Mouse (Mus musculus) urinary bladder, adult 2 months (tissue): ENCODE data around the gene Pdzrn3. TPM values are rescaled to one million over a fixed set of nuclear protein-coding genes. Genes with fewer than 3 reads are reported as not detected.

Source experiments
- DNase-seq: peaks from one replicate; pipeline ENCODE4 v3.0.0; 2022; ENCODE audit warnings: low spot score
- polyA plus RNA-seq: library from polyadenylated mRNA; depleted of rRNA; stranded (reverse); fragments of >200 nt; gene quantifications from 2 replicates; pipeline ENCODE4 v1.2.3, GENCODE M21; 2012

The Pdzrn3 gene
- polyA plus RNA-seq, 1 experiment = 53.6 TPM

DNA sequence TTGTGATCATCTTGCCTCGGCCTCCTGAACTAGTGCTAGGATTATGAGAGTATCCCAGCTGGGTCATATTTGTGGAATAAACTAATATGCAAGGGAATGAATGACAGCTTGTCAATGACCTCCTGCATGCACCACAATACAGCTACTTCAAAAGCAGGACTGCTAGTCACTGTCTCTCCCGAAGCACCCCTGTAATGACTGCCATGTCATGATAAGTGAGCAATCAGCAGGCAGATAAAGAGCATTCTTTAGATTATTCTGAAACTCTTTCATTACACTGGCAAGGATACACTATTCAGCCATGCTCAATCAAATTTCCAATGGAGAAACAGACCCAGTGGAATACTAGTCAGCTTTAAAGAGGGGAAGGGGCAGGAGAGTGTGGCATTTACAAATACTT is 85.8 kb downstream of the Pdzrn3 start:
- DNase-seq = no peak

DNA sequence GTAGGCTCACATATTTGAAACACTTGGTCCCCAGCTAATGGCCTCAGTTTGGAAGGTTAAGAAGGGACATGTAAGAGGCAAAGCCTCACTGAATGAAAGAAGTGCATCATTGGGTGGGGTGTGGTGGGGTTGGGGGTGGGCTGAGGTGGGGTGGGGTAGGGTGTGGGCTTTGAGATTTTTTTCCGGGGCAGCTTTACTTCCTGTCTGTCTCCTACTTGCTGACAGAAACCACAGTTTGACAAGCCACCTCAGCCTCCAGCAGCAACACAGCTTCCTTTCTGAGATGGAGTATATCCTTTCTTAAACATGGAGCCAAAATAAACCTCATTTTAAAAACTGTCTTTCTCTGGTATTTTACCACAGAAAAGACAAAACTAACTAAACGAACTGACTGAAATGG is 87.5 kb downstream of the Pdzrn3 start:
- DNase-seq = no peak

DNA sequence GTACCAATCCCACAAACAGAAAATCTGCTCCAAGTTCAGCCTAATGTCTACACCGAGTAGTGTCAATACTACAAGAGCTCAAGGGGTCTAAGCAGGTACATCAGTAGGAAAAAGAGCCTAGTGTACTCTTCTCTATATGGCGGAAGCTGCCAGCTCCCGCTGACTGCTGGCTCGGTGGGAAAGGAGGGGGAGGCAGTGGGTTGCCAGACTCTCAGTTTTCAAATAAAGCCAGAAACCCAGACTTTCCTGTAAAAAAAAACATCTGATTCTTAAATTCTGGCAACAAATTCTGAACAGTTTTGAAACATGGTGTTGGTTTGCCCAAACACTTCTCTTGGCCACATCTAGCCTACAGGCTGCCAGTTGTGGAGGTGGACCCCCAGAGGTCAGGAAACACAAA is 88.3 kb downstream of the Pdzrn3 start:
- DNase-seq = no peak

DNA sequence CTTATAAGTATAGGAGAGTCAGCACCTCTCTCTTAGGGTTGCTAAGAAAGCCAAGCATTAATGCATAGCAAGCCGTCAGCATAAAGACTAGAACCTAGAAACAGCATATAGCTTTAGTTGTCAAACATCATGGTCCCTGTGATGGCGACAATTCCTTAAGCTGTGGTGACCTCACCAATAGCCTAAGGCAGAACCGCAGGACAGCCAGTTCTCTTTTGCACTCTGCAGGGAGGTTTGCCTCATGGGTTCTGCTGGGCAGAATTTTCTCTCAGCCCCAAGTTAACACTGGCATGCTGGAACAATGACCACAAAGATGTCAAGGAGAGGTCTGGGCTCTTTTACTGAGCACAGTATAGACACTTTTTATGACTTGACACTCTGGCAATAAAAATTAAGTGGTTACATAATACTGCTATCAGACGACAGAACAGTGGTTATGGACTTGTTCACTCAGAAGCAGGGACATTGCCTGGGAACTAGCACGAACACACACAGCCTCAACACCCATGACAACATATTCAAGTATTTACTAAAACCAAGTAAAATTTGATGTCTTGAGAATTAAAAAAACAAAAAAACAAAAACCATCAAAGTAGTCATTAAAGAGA is 90.0 kb downstream of the Pdzrn3 start:
- no peak for DNase-seq

DNA sequence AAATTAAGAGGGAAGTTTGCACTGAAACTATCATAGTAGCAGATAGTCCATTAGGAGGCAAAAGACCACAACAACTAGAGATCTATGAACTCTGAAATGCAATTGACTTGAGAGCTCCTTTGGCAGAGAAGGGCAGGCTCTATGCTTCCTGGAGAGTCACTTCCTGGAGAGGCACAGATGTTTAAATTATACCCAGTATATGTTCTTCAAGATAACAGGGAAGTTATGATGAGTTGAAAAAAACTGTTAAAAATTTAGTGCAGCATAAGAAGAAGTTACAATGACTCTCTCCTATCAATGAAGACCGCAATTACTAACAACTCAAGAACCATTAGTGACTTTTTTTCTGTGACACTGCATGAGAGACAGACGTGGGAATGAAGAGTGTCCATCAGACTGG is 90.6 kb downstream of the Pdzrn3 start:
- DNase-seq = no peak

DNA sequence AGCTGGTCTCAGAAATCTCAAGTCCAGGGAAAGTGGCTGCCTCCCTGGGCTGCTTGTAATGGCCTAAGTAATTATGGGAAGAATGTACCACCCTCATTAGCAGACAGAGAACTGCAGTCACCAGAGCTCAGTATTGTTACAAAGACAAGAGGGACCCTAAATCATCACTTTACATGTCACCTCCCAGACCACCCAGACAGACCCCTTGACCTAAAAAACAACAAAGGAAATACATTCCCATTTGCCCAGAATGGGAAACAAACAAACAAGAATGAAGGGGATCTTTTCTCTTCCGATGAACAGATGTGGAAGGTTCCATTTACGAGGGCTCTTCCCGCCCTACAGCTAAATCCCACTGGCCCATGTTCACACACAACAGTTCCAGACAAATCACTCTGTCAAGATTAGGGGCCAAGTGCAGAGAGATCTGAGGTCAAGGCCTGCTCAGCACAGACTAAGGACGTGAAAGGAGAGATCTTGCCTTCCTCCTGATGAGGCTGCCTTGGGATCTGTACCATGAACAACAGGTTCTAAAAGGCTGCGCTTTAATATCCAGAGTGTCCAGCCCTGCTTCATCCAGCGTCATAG is 93.2 kb downstream of the Pdzrn3 start:
- DNase-seq = no peak

DNA sequence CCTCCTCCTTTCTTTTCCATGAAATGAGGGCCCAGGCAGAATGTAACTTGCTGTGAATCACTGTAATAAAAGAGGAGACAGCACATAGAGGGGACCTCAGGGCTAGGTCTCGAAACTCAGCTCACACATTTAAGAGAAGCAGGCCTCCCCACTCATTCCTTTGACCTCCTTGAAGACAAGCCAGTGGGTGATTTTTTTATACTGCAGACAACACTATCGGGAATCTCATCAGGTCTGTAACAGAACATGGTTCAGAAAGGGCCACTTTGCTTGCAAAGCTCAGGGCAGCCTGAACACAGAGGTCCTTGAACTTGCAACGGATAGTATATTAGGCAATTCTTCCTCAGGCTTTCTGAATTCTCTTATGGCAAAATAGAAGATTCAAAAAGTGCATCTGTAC is 93.8 kb downstream of the Pdzrn3 start:
- DNase-seq = no peak

DNA sequence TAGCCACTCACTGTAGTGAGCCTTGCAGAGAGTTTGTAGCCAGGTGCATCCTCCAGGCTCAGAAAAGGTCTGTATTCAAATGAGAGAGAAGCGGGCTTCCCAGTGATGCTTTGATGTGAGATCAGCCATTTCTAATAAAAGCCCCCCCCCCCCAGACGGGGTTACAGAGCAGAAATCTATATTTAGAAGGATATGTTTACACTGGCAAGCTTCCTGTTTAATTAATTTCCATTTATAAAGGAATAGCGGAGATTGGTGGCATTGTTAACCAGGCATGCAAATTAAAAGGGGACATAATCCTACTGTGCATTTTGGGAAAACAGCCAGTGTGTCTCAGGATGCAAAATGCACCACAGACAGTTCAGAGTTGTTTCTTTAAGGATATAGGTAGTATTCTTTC is 96.1 kb downstream of the Pdzrn3 start:
- no peak for DNase-seq

DNA sequence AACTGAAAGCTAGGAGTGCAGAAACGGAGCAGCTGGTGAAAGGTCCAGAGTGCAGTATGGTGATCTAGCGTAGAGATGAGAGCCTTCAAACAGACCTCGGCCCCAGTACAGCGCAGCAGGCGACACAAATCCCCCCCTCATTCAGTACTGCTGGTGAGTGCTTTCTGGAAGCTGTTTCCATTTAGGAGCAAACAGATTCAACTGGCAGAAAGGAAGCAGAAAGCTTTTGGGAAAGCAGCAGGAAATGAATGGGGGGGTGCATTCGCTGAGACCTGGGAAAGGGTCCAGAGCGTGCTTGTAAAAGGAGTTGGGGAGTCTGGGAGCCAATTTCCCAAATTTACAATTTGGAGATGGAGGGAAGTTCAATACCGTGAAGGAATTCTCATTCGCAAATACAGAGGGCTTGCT is 96.9 kb downstream of the Pdzrn3 start:
- DNase-seq = no peak

DNA sequence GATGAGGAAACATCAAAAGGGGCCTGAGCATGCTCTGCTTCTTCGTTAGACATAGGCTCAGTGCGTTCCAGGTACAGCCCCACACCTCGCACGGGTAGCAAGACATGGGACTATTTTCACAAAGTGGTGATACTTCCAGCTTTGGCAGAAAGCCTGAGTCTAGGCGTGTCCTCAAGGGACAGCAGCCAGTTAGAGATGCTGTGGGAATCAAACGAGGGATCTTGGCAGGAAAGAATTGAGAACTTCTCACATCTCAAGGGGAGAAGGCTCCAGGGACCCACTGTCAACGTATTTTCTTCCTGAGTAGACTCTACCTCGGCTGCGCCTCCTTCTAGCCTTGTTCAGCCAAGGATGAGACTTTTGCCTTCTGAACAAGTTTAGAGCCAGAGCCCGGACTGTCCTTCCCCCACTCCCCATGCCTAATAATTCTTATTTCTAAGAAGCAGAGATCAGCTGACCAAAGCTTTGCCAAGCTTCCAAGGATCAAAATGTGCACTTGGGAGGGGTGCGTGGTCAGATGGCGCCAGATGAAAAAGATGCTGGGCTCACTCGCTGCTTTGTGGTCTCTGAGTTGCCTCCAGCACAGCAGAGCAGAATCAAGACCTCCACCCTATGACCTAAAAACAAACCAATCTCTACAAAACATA is 99.3 kb downstream of the Pdzrn3 start:
- no peak for DNase-seq

DNA sequence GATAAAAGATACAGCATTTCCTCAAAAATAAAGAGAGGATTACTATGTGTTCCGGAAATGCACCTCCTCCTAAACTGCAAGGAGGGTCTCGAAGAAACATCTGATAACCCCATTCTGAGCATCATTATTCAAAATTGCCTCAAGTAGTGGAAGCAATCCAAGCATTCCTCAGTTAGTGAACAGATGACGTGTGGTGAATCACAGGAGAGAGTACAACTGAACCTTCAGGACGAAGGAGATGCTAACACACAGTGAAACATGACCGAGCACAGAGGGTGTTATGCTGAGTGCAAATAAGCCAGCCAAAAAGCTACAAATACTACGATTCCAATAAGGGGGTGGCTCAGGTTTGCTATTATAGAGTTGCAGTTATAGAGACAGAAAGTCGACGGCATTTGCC is 101.4 kb downstream of the Pdzrn3 start:
- DNase-seq = no peak

DNA sequence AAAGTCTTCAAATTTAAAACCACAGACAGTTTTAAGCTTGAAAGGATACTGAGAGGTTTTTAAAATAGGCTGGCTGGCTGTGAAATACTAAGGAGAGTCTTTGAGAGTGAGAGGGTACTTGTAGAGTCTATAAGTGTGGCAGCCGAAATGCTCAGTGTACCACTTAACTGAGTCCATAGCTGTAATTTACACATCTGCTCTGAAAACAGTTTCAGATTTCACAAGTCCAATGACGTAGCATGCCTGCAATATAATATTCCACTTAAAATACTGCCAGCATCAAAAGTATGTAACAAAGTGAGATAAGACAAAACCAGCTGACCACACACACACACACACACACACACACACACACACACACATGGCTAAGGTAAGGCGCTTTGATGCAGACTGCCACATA is 101.9 kb downstream of the Pdzrn3 start:
- DNase-seq = no peak

DNA sequence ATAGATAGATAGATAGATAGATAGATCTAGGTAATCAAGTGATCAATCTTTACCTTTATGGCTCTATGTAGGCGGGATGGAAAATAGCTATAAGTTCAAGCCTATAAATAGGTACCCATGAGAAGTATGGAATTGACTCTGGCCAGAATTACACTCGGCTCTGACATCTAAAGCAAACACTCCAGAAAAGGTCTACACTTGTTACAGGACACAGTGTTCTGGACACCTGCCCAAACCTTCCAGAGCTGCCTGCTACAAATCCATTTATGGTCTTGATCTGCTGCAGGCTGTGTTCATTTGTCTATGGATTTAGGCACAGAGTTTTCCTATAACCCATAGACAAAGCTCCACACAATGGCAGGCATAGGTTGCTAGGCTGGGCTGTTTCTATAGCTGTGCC is 102.9 kb downstream of the Pdzrn3 start:
- DNase-seq = no peak

DNA sequence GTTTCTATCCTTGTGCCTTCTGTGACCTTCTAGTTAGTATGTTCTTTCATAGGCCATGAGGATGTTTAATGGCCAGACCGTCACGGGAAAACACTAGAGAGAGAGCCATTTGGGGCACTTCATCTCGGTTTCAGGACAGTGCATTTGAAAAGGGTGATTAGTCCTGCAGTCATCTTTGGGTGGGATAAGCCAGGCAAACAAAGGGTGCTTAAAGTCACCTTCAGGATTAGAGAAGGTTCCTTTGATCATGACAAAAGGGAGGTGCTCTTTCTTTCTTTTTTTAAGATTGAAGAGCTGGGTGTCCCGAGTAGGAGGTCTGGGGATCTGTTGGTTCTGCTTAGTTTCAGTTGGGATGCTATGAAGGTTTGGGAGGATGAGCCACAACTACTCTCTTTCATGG is 105.4 kb downstream of the Pdzrn3 start:
- no peak for DNase-seq

DNA sequence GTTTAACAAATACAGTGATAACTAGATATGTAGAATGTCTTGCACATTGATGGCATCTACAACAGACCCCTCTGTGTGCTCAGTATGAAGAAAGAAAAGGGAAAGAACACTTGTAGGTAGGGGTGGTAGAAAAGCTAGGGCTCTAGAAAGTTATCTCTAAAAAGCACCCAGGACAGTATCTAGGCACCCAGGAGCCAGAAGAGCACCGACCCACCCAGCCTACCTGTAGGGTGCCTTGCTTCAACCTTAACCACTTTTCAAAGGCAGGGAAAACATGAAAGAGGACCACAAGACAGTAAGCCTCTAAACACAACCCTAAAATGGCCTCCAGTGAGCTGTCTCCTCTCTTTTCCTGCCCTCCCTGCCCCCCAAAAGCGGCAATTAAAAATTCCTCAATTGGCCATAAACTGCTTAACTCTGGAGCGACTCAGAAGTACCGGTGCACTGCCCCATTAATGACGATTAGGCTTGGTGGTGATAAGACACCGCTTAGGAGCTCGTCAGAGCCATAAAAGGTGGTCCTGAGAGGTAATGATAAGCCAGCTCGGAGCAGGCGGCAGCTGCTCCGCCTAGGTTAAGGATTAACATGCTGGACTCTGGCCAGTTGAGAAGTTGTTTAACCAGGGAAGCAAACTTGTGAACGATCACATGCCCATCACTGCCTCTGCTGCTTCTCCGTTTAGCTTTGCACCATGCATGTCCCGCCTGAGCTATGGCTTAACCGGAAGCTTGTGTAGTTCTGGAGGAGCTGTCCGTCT is 106.1 kb downstream of the Pdzrn3 start:
- no peak for DNase-seq

DNA sequence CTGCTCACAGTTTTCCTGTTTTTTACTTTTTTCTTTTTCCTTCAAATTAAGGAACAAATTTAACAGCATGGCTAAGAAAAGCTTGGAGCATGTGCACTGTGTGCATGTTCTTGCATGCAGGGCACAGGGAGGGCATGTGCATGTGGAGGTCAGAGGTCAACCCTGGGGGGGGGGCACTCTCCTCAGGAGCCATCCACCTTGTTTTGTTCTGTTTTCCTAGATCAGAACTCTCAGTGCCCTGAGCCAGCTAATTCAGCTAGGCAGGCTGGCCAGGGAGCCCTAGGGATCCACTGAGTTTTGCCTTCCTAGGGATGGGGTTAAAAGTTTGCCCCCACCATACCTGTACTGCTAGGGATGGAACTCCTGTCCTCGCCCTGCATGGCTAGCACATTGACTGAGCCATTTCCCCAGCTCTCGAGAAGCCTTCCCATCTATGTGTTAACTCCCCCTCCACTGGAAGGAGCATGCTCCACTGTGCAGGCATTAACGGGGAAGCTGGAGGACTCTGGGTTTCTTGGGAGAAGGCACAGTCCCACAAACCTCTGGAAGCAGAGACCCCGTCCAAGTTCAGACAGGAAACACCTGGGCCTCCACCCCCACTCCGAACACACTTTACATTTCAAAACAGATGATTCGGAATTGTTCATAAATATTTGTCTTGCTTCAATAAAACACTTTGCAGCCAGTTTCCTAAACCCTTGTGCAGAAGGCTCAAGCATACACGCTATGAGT is 107.4 kb downstream of the Pdzrn3 start:
- no peak for DNase-seq

DNA sequence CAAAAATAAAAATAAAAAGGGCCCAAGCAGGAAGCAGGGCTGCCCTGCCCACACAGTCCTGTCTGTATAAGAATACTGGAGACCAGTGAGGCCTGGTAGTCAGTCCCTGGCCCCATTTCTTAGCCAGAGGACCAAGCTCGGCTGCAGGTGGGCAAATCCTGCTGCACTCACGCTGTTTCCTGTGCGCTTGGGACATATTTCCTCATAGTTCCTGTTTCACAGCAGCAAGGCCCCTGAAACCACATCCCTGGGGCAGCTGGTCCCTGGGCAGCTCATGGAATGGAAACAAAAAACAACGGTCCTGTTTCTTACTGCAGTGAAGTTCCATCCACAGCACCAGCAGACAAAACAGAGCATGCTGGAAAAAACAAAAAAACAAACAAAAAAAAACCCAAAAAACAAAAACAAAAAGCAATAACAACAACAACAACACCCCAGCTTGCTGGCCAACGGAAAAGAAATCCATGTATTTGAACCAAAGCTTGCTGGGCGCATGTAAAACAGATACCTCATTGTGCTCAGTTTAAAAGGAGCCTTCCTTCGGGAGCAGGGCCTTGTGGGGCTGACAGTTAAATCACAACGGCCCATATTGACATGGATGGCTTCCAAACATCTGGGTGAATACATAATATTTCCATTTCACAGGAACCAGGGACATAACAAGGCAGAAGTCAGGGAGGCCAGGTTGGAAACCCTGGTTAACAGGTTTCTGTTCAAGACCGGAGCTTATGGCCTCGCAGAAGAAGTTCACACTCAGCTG is 108.2 kb downstream of the Pdzrn3 start:
- no peak for DNase-seq

DNA sequence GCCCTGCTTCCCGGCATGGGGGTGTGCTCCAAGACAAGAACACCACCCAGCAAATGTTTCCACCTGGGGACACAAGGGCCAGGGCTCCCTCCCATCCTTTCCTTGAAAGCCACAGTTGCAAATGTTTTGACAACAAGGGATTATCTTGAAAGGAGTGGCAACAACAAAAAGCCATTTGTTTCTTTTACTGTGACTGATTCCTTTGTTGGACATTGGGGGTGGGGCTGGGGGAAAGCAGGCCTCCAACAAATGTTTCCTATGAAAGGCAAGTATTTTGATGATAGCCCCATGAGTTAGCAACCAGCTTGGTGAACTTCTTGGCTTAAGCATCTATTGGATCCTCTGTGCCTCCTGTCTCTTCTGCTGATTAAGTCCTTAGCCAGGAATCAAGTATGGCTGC is 109.4 kb downstream of the Pdzrn3 start:
- DNase-seq = no peak

DNA sequence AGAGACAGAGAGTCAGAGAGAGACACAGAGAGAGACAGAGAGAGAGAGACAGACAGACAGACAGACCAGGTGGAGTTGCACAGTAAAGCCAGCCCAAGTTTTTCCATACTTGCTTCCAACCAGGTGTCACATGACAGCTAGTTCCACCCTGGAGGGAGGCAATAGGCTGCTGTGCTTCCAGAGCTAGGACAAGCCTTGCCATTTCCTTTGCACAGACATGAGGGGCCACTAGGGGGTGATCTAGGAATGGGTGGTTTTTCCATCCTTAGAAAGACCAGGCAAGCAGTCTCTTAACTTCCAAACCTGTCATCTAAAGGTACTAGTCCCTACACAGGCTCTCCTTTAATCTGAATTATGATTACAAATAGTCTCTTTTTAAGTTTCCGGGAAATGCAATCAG is 110.9 kb downstream of the Pdzrn3 start:
- DNase-seq = no peak

DNA sequence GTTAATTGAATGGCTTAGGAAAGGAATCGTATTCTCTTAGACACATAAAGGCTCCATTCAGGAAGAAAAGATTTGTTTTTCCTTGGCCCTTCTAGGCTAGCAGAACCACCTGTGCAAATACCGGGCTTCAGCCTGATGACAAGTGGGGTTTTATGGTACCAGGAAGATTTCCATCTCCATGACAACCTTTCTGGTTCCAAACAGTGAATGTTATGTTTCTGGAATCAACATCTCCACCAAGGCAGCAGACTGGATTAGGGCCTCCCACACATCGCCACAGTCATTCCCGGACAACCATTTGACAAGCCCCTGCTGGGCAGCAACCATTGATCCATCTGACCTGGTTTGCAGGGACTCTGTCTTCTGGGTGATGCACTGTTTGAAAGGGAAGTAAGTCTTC is 114.2 kb downstream of the Pdzrn3 start:
- DNase-seq = no peak

DNA sequence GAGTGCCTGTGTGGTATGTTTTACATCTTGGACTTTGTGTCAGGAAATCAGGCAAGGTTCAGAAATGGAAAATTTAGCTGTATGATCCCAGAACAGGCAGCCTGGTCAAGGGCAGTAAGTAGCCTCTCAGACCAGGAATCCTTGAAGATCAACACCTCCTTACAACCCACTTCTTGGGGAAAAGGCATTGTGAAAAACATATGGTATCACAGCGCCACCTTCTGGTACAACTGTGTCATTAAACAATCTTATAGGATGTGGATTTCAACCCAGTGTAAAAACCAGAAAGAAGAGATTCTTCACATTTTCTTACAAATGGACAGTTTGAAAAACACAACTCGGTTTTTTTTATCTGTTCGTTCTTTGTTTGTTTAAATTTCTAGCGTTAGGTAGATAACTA is 116.2 kb downstream of the Pdzrn3 start:
- DNase-seq = no peak

DNA sequence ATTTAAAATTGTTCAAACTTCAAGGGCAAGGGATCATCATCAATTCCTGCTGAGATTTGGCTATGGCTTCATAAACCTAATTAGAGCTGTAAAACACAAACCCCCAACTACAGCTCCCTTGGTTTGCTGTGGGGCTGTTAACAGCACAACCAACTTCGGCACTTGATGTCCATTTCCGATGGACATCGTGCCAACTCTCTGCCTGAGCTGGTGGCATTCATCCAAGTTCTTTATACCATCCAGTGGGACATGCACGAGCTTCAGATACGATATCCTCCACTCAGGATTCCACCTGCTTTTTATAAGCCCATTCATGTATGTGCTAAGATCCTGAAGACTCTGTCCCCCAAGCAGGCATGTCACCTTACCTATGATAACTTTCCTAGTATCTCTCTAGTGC is 118.3 kb downstream of the Pdzrn3 start:
- DNase-seq = no peak
